In genomic region chr11:20830686-20831505, GRCm38 (mm10) we compare ENCODE assay signal across 8 mouse cellular contexts. TPM values are rescaled to one million over a fixed set of nuclear protein-coding genes. Genes with fewer than 3 reads are reported as not detected.
A peak's percentile ranks its signal among the peaks of the same experiment; 100 is the strongest.
DNase-seq lines count a peak whose midpoint lies in the region; ATAC-seq and TF ChIP-seq lines count a peak whose summit lies in the region.

Gene Lgalsl, minus strand, starts transcription at chr11:20831056.

- H3K9ac ChIP-seq in hindbrain, postnatal 0 days (replicated peaks; ENCODE audit: low read length), result peak within 1 kb of the TSS; percentile 98

- peak within 1 kb of the TSS; percentile 98 for H3K27ac ChIP-seq in hindbrain, postnatal 0 days
- no peak within 1 kb of the TSS for H3K27ac ChIP-seq in macrophage

- no peaks in the 10 kb centered on the region for H3K27me3 ChIP-seq in hindbrain, postnatal 0 days (ENCODE audit: insufficient read depth, low read length)

- H3K4me2 ChIP-seq in hindbrain, postnatal 0 days (ENCODE audit: low read depth, low read length), result peak within 1 kb of the TSS; percentile 65

- no peaks in the 10 kb centered on the region for H3K79me2 ChIP-seq in macrophage (ENCODE audit: inconsistent target)

- peak; percentile 62 for DNase-seq in embryo, embryonic 10 days (ENCODE audit: low spot score)
- DNase-seq in gastrocnemius, postnatal 10 days, result peak; percentile 73
- DNase-seq in hindbrain, postnatal 0 days (ENCODE audit: low spot score), result peak; percentile 87
- peak; percentile 51 to 64 for DNase-seq in left cerebral cortex, adult 8-10 months (ENCODE audit: low spot score in 2 of 2)
- DNase-seq in right cerebral cortex, adult 2 months (ENCODE audit: low spot score in 2 of 2), result peak; percentile 59 to 73
- DNase-seq in urinary bladder, postnatal 10 days (ENCODE audit: low spot score), result peak; percentile 18

- H3K36me3 ChIP-seq in hindbrain, postnatal 0 days (ENCODE audit: insufficient read depth, low read length), result peaks cover 12% of the 10 kb centered on the region; the same call in 1 of the 2 replicates
- H3K36me3 ChIP-seq in macrophage (ENCODE audit: inconsistent target), result no peaks in the 10 kb centered on the region

- H3K4me3 ChIP-seq in hindbrain, postnatal 0 days (ENCODE audit: low read length), result peak within 1 kb of the TSS; percentile 93
- peak within 1 kb of the TSS; percentile 47 for H3K4me3 ChIP-seq in macrophage (ENCODE audit: inconsistent target)

- H3K9me3 ChIP-seq in hindbrain, postnatal 0 days (ENCODE audit: low read length), result no peaks in the 10 kb centered on the region

- ATAC-seq in activated CD4-positive, CD25-positive, alpha-beta regulatory T cell, adult 4 months, result peak; percentile 65
- peak; percentile 87 for ATAC-seq in hindbrain, postnatal 0 days

- WGBS in hindbrain, postnatal 0 days, result under 1% methylated on average over 99 of the region's 102 CpGs
- WGBS in macrophage (ENCODE audit: missing documents), result under 1% methylated on average over 69 of the region's 102 CpGs

- TF ChIP-seq CTCF in hindbrain, postnatal 0 days (IDR thresholded peaks at IDR 0.05; ENCODE audit: low read depth), result no peak

- no peaks in the 10 kb centered on the region for H3K4me1 ChIP-seq in hindbrain, postnatal 0 days (ENCODE audit: insufficient read depth, low read length)

RNA-seq across cellular contexts. Expression of gene Lgalsl, which starts in this region (rescaled TPM):
- polyA plus RNA-seq in activated CD4-positive, CD25-positive, alpha-beta regulatory T cell, adult 4 months (2017; shearing (Covaris generic)), result 10 to 100 TPM; 11.9 to 18.5 TPM
- total RNA-seq in gastrocnemius, postnatal 10 days (2021), result 10 to 100 TPM; 61.6 to 64.2 TPM
- total RNA-seq in hindbrain, postnatal 0 days (2014; rRNA removed), result 80.0 and 83.7 TPM in 2 replicates
- 80.0 and 81.8 TPM in 2 replicates for polyA plus RNA-seq in hindbrain, postnatal 0 days (2015; fragmentation: Nextera tagmentation; extraction: Ambion mirVana)
- total RNA-seq in left cerebral cortex, adult 8-10 months (2022), result 10 to 100 TPM; 76.1 to 86.3 (median 80.4) TPM
- 1 to 10 TPM in 8 of 26 experiments, under 1 TPM in 8, not detected in 10; 0.26 to 3.0 (median 0.98) TPM for total RNA-seq in macrophage (2018; cell fraction: chromatin; rRNA removed)
- 1 to 10 TPM in 17 of 26 experiments, under 1 TPM in 9; 0.59 to 2.4 (median 1.3) TPM for total RNA-seq in macrophage (2018; cell fraction: cytosol; rRNA removed)
- total RNA-seq in macrophage (2018; cell fraction: nucleus; rRNA removed), result 1 to 10 TPM in 6 of 26 experiments, under 1 TPM in 18, not detected in 2; 0.15 to 3.3 (median 0.47) TPM
- polyA plus RNA-seq in macrophage (2018), result 0.59 to 4.6 TPM (median 2.0 TPM) in 3 replicates

Comparison
In these comparisons a context has a peak if more than half of its experiments do, and no peak if none do; other contexts are left out.
1. DNase-seq: peak in every context shown above with its lines; median percentile 87 in hindbrain, postnatal 0 days; 73 in gastrocnemius, postnatal 10 days; 66 in right cerebral cortex, adult 2 months; 62 in embryo, embryonic 10 days; 58 in left cerebral cortex, adult 8-10 months; 18 in urinary bladder, postnatal 10 days.